Mouse (Mus musculus) spleen, adult 2 months (tissue): ENCODE measurements at regions not wholly inside any gene's neighbourhood (a gene's known extent, or its start where the extent isn't known, plus 50 kb on each side); places are given as distances from the start of the nearest gene placed in this dataset.
A peak's percentile ranks its signal among the peaks of the same experiment; 100 is the strongest.

ENCODE experiments used
- DNase-seq, 2 experiments: peaks; one replicate each; pipeline versions ENCODE4 v3.0.0 to v3.0.0-alpha.2; 2012 to 2021; ENCODE audit warnings: low spot score in 2 of 2, low read depth in 1 of 2
- H3K27ac ChIP-seq: fragments of 200-500 bp; 2 replicates; pipeline ENCODE4 v1.5.1; 2012; ENCODE audit warnings: low read length, inconsistent platforms; ENCODE audit not compliant: insufficient read depth
- H3K27me3 ChIP-seq: fragments of 200-500 bp; 2 replicates; pipeline ENCODE4 v1.6.1; 2012; ENCODE audit warnings: mild to moderate bottlenecking, moderate library complexity, low read length, inconsistent platforms; ENCODE audit not compliant: control insufficient read depth, insufficient read depth
- H3K36me3 ChIP-seq: fragments of 200-500 bp; 2 replicates; pipeline ENCODE4 v1.6.1; 2012; ENCODE audit warnings: mild to moderate bottlenecking, low read length, inconsistent platforms; ENCODE audit not compliant: control insufficient read depth, insufficient read depth
- H3K4me1 ChIP-seq: fragments of 200-500 bp; 2 replicates; pipeline ENCODE4 v1.6.1; 2011; ENCODE audit warnings: inconsistent platforms; ENCODE audit not compliant: control insufficient read depth, insufficient read depth, insufficient read length
- H3K4me3 ChIP-seq: fragments of 200-500 bp; 2 replicates; pipeline ENCODE4 v1.5.1; 2011; ENCODE audit warnings: mild to moderate bottlenecking, inconsistent platforms; ENCODE audit not compliant: insufficient read depth, insufficient read length; ENCODE audit errors: extremely low read depth
- CTCF ChIP-seq: fragments of 200-500 bp; IDR thresholded peaks from 2 replicates; pipeline ENCODE4 v1.5.1; 2011; ENCODE audit warnings: mild to moderate bottlenecking, inconsistent platforms; ENCODE audit not compliant: insufficient read depth, insufficient read length, insufficient replicate concordance; ENCODE audit errors: extremely low read depth
- POLR2A ChIP-seq: fragments of 200-500 bp; IDR thresholded peaks from 2 replicates; pipeline ENCODE4 v1.6.1; 2011; ENCODE audit warnings: low read depth, low read length, inconsistent platforms
- WGBS: fragments of 180-500 bp; shearing (Covaris S2); methylation state at CpG from one replicate; pipeline ENCODE4 v1.1.7; 2018; 5-methylcytosine and 5-hydroxymethylcytosine counted together

GRCm38 (mm10) chr10:98676907-98677306, 237.3 kb upstream of the Atp2b1 start:
- Histone ChIP-seq H3K27ac (no peak overlapping the region), H3K27me3 (no peaks in the 10 kb centered on the region), H3K36me3 (no peaks in the 10 kb centered on the region), H3K4me3 (no peak overlapping the region), H3K4me1 (no peaks in the 10 kb centered on the region)
- TF ChIP-seq CTCF, result no peak
- no peak for TF ChIP-seq POLR2A
- DNase-seq, result no peak
- WGBS, result 85% methylated on average over 2 of the region's 2 CpGs

- WGBS, result 93% methylated on average over 4 of the region's 4 CpGs
- Histone ChIP-seq H3K36me3 (no peaks in the 10 kb centered on the region), H3K4me1 (no peaks in the 10 kb centered on the region), H3K27ac (no peak overlapping the region), H3K4me3 (no peak overlapping the region), H3K27me3 (no peaks in the 10 kb centered on the region)
- DNase-seq, result no peak
- TF ChIP-seq CTCF (no peak), POLR2A (no peak)
Measured at GRCm38 (mm10) chr10:98678234-98678633, 236.0 kb upstream of the Atp2b1 start.

- Histone ChIP-seq H3K36me3 (no peaks in the 10 kb centered on the region), H3K27me3 (no peaks in the 10 kb centered on the region), H3K4me3 (no peak overlapping the region), H3K27ac (no peak overlapping the region), H3K4me1 (no peaks in the 10 kb centered on the region; the same call in 1 of the 2 replicates)
- WGBS, result 88% methylated on average over 1 of the region's 1 CpGs
- no peak for DNase-seq
- TF ChIP-seq POLR2A (no peak), CTCF (no peak)
Measured at GRCm38 (mm10) chr10:98682436-98682835, 231.8 kb upstream of the Atp2b1 start.

- DNase-seq, result peak; percentile 44 to 74
- Histone ChIP-seq H3K27ac (peak overlapping the region; percentile 45), H3K4me3 (peak overlapping the region; percentile 49), H3K27me3 (no peaks in the 10 kb centered on the region), H3K4me1 (no peaks in the 10 kb centered on the region; the same call in 1 of the 2 replicates), H3K36me3 (no peaks in the 10 kb centered on the region)
- TF ChIP-seq CTCF (no peak), POLR2A (no peak)
- 4% methylated on average over 12 of the region's 12 CpGs for WGBS
Measured at GRCm38 (mm10) chr10:98684195-98684594, 230.0 kb upstream of the Atp2b1 start.

- Histone ChIP-seq H3K27me3 (no peaks in the 10 kb centered on the region), H3K27ac (no peak overlapping the region), H3K4me1 (no peaks in the 10 kb centered on the region; the same call in 1 of the 2 replicates), H3K36me3 (no peaks in the 10 kb centered on the region), H3K4me3 (no peak overlapping the region)
- TF ChIP-seq POLR2A (no peak), CTCF (no peak)
- DNase-seq, result no peak
- WGBS, result 60% methylated on average over 8 of the region's 8 CpGs
Measured at GRCm38 (mm10) chr10:98684707-98685106, 229.5 kb upstream of the Atp2b1 start.

GRCm38 (mm10) chr10:98685739-98686138, 228.5 kb upstream of the Atp2b1 start:
- Histone ChIP-seq H3K27ac (no peak overlapping the region), H3K4me3 (no peak overlapping the region)
- 82% methylated on average over 2 of the region's 2 CpGs for WGBS

GRCm38 (mm10) chr10:98686370-98686769, 227.8 kb upstream of the Atp2b1 start:
- Histone ChIP-seq H3K27ac (no peak overlapping the region), H3K4me1 (no peaks in the 10 kb centered on the region; the same call in 1 of the 2 replicates), H3K36me3 (no peaks in the 10 kb centered on the region), H3K4me3 (no peak overlapping the region), H3K27me3 (no peaks in the 10 kb centered on the region)
- no peak for TF ChIP-seq POLR2A
- DNase-seq, result no peak

More at GRCm38 (mm10) chr10:98685739-98686138, 228.5 kb upstream of the Atp2b1 start:
- DNase-seq, result no peak
- Histone ChIP-seq H3K27me3 (no peaks in the 10 kb centered on the region), H3K36me3 (no peaks in the 10 kb centered on the region), H3K4me1 (no peaks in the 10 kb centered on the region; the same call in 1 of the 2 replicates)
- no peak for TF ChIP-seq CTCF
- TF ChIP-seq POLR2A, result no peak
